Mouse (Mus musculus): ENCODE measurements at regions not wholly inside any gene's neighbourhood (a gene's known extent, or its start where the extent isn't known, plus 50 kb on each side); places are given as distances from the start of the nearest gene placed in this dataset.
"Not testable (repeated sequence)": the region's sequence is repeated elsewhere in the genome, so short reads cannot be mapped to it uniquely, and the experiment has no call there.

GRCm38 (mm10) chr2:18617520-18617919 lies 54.7 kb upstream of the Commd3 start:
- DNase-seq (ENCODE audit: low read depth) = no peak

- DNase-seq (ENCODE audit: low read depth) = no peak
Measured at GRCm38 (mm10) chr2:18609868-18610185, 62.4 kb upstream of the Commd3 start.

- DNase-seq (ENCODE audit: low read depth) = no peak
Measured at GRCm38 (mm10) chr2:18609075-18609867, 62.9 kb upstream of the Commd3 start.

- DNase-seq (ENCODE audit: low read depth) = peak; percentile 72
Measured at GRCm38 (mm10) chr2:18608260-18609074, 63.7 kb upstream of the Commd3 start.

GRCm38 (mm10) chr2:18607586-18608259 lies 64.5 kb upstream of the Commd3 start:
- DNase-seq (ENCODE audit: low read depth) = peak; percentile 63

- peak; percentile 77 for DNase-seq (ENCODE audit: low read depth)
Measured at GRCm38 (mm10) chr2:18607088-18607487, 65.1 kb upstream of the Commd3 start.

GRCm38 (mm10) chr2:18592221-18592620 lies 80.0 kb upstream of the Commd3 start:
- DNase-seq (ENCODE audit: low read depth) = peak; percentile 69

- DNase-seq (ENCODE audit: low read depth) = no peak
Measured at GRCm38 (mm10) chr2:18588232-18588631, 84.0 kb upstream of the Commd3 start.

GRCm38 (mm10) chr2:18587746-18588231 lies 84.4 kb upstream of the Commd3 start:
- peak; percentile 53 for DNase-seq (ENCODE audit: low read depth)

- peak; percentile 83 for DNase-seq (ENCODE audit: low read depth)
Measured at GRCm38 (mm10) chr2:18586925-18587724, 85.1 kb upstream of the Commd3 start.

GRCm38 (mm10) chr2:18585564-18586336 lies 86.4 kb upstream of the Commd3 start:
- DNase-seq (ENCODE audit: low read depth) = peak; percentile 79

GRCm38 (mm10) chr2:18558133-18558532 lies 114.1 kb upstream of the Commd3 start:
- no peak for DNase-seq (ENCODE audit: low read depth)

- DNase-seq (ENCODE audit: low read depth) = no peak
Measured at GRCm38 (mm10) chr2:18547964-18548643, 124.1 kb upstream of the Commd3 start.

GRCm38 (mm10) chr2:18524387-18524786 lies 131.8 kb upstream of the Dnajc1 start:
- DNase-seq (ENCODE audit: low read depth) = peak; percentile 92

GRCm38 (mm10) chr2:18523911-18524310 lies 131.3 kb upstream of the Dnajc1 start:
- DNase-seq (ENCODE audit: low read depth) = no peak

- DNase-seq (ENCODE audit: low read depth) = peak; percentile 56
Measured at GRCm38 (mm10) chr2:18513435-18513834, 120.8 kb upstream of the Dnajc1 start.

GRCm38 (mm10) chr2:18509317-18509716 lies 116.7 kb upstream of the Dnajc1 start:
- DNase-seq (ENCODE audit: low read depth) = no peak

- no peak for DNase-seq (ENCODE audit: low read depth)
Measured at GRCm38 (mm10) chr2:18473361-18473771, 80.7 kb upstream of the Dnajc1 start.

GRCm38 (mm10) chr2:18460901-18461300 lies 68.3 kb upstream of the Dnajc1 start:
- DNase-seq (ENCODE audit: low read depth) = no peak

- not testable (repeated sequence) for DNase-seq (ENCODE audit: low read depth)
Measured at GRCm38 (mm10) chr2:18460281-18460680, 67.7 kb upstream of the Dnajc1 start.
